Comparison of ENCODE assay signal across 25 mouse cellular contexts in genomic region chr17:65561361-65562015, GRCm38 (mm10). TPM values are rescaled to one million over a fixed set of nuclear protein-coding genes. Genes with fewer than 3 reads are reported as not detected.
DNase-seq lines count a peak whose midpoint lies in the region; ATAC-seq and TF ChIP-seq lines count a peak whose summit lies in the region.
"Had no signal": no experiment of that assay in that cellular context is flagged by ENCODE, and none has a peak within 500 bp of the region (broad histone marks: within the 10 kb centered on the region; RNA-seq: fewer than 3 reads in every experiment).

No protein-coding gene starts in this region.

- peak; percentile 49 for DNase-seq in limb, embryonic 14.5 days (ENCODE audit: low spot score)
- no peak for DNase-seq in limb, embryonic 10.5 days (ENCODE audit: low spot score)
- peak; percentile 75 for DNase-seq in NIH3T3 (ENCODE audit: low read depth)
- DNase-seq in naive thymus-derived CD4-positive, alpha-beta T cell, adult 2 months (ENCODE audit: low read depth), result peak; percentile 15
- DNase-seq in testis, postnatal 14 days (ENCODE audit: low spot score), result no peak
- DNase-seq in ovary, postnatal 36 days (ENCODE audit: low spot score), result no peak
- DNase-seq: adrenal gland, postnatal 25 days; cerebellum, adult 11-12 months; cerebellum, postnatal 14 days; heart, postnatal 14 days; kidney, adult 8-10 months; kidney, postnatal 36 days; layer of hippocampus, adult 9-11 months; liver, embryonic 13.5 days; thymus, postnatal 4 days had no signal

- H3K4me2 ChIP-seq in limb, embryonic 14.5 days (replicated peaks; ENCODE audit: low read depth, low read length, severe bottlenecking), result no peak overlapping the region
- H3K4me2 ChIP-seq: heart, embryonic 12.5 days; hindbrain, embryonic 13.5 days; liver, embryonic 13.5 days; lung, embryonic 15.5 days; midbrain, embryonic 13.5 days had no signal

- ATAC-seq in limb, embryonic 14.5 days (ENCODE audit: low FRiP score, low read depth), result no peak
- 0 out of 2 replicates have a peak, but pooled peaks have one; percentile 13 for ATAC-seq in granulocyte monocyte progenitor cell, adult 5-6 weeks (replicated peaks; ENCODE audit: poor library complexity, severe bottlenecking)
- ATAC-seq: midbrain, embryonic 13.5 days had no signal

- 0 out of 2 replicates have a peak, but pooled peaks cover 3% of the 10 kb centered on the region for H3K4me1 ChIP-seq in limb, embryonic 14.5 days (ENCODE audit: control insufficient read depth, insufficient read depth, low read length)
- H3K4me1 ChIP-seq in limb, embryonic 10.5 days, result no peaks in the 10 kb centered on the region
- H3K4me1 ChIP-seq: heart, embryonic 12.5 days had no signal

- H3K9me3 ChIP-seq in limb, embryonic 14.5 days (ENCODE audit: control insufficient read depth, low read length), result no peaks in the 10 kb centered on the region
- H3K9me3 ChIP-seq in limb, embryonic 10.5 days (replicated peaks), result no peaks in the 10 kb centered on the region
- H3K9me3 ChIP-seq: heart, embryonic 12.5 days; hindbrain, embryonic 13.5 days; liver, embryonic 13.5 days; lung, embryonic 15.5 days; midbrain, embryonic 13.5 days had no signal

- no peaks in the 10 kb centered on the region for H3K27me3 ChIP-seq in limb, embryonic 14.5 days (ENCODE audit: control insufficient read depth, insufficient read depth, low read length)
- H3K27me3 ChIP-seq in limb, embryonic 10.5 days (ENCODE audit: low read depth, poor library complexity, severe bottlenecking), result no peaks in the 10 kb centered on the region
- H3K27me3 ChIP-seq: CH12.LX; heart, embryonic 12.5 days; hindbrain, embryonic 13.5 days; lung, embryonic 15.5 days had no signal

- no peak overlapping the region for H3K9ac ChIP-seq in limb, embryonic 14.5 days (ENCODE audit: low read depth, low read length, severe bottlenecking)
- H3K9ac ChIP-seq: heart, embryonic 12.5 days; hindbrain, embryonic 13.5 days; liver, embryonic 13.5 days; lung, embryonic 15.5 days; midbrain, embryonic 13.5 days had no signal

- no peaks in the 10 kb centered on the region for H3K36me3 ChIP-seq in limb, embryonic 14.5 days (ENCODE audit: control insufficient read depth, insufficient read depth, low read length)
- H3K36me3 ChIP-seq in limb, embryonic 10.5 days, result no peaks in the 10 kb centered on the region
- H3K36me3 ChIP-seq: heart, embryonic 12.5 days; hindbrain, embryonic 13.5 days; liver, embryonic 13.5 days; lung, embryonic 15.5 days; midbrain, embryonic 13.5 days had no signal

- WGBS in limb, embryonic 14.5 days, result 56% methylated on average over 6 of the region's 6 CpGs
- 92% methylated on average over 6 of the region's 6 CpGs for WGBS in limb, embryonic 10.5 days

- TF ChIP-seq POLR2A in limb, embryonic 14.5 days (IDR thresholded peaks at IDR 0.05; ENCODE audit: borderline replicate concordance, extremely low read depth, insufficient read depth, insufficient read length), result no peak

- H3K27ac ChIP-seq in limb, embryonic 14.5 days (replicated peaks; ENCODE audit: low read depth, low read length), result no peak overlapping the region
- H3K27ac ChIP-seq in limb, embryonic 10.5 days, result no peak overlapping the region
- H3K27ac ChIP-seq: hindbrain, embryonic 13.5 days; liver, embryonic 13.5 days; lung, embryonic 15.5 days; macrophage; midbrain, embryonic 13.5 days had no signal

- no peak overlapping the region for H3K4me3 ChIP-seq in limb, embryonic 14.5 days (replicated peaks; ENCODE audit: low read length)
- H3K4me3 ChIP-seq in limb, embryonic 10.5 days, result no peak overlapping the region
- H3K4me3 ChIP-seq: heart, embryonic 12.5 days; hindbrain, embryonic 13.5 days; liver, embryonic 13.5 days; lung, embryonic 15.5 days; midbrain, embryonic 13.5 days had no signal

RNA-seq across cellular contexts. Expression of gene Tmem232, which starts 20.9 kb away (rescaled TPM):
- polyA plus RNA-seq in limb, embryonic 14.5 days (2012; rRNA removed), result 0.14 and 0.19 TPM in 2 replicates
- 0.19 and 0.44 TPM in 2 replicates for polyA plus RNA-seq in limb, embryonic 14.5 days (2014; fragmentation: Nextera tagmentation; extraction: Ambion mirVana)
- 0.13 and 0.16 TPM in 2 replicates for polyA plus RNA-seq in limb, embryonic 10.5 days (2016; fragmentation: Nextera tagmentation; extraction: Ambion mirVana)
- total RNA-seq in granulocyte monocyte progenitor cell, adult 5-6 weeks (2014; fragmentation: Nextera tagmentation), result not detected in 2 replicates
- not detected in 2 replicates for total RNA-seq in granulocyte monocyte progenitor cell, adult 5-6 weeks (2017)
- total RNA-seq: adrenal gland, postnatal 25 days; CH12.LX; heart, postnatal 14 days had no signal
- polyA plus RNA-seq: embryonic facial prominence, embryonic 11.5 days; intestine, embryonic 14.5 days; liver, embryonic 13.5 days; macrophage; small intestine, adult 2 months had no signal

RNA-seq across cellular contexts. Expression of gene Vapa, which starts 51.9 kb away (rescaled TPM):
- 53.0 and 57.7 TPM in 2 replicates for polyA plus RNA-seq in limb, embryonic 14.5 days (2012; rRNA removed)
- 192 and 196 TPM in 2 replicates for polyA plus RNA-seq in limb, embryonic 14.5 days (2014; fragmentation: Nextera tagmentation; extraction: Ambion mirVana)
- polyA plus RNA-seq in limb, embryonic 10.5 days (2016; fragmentation: Nextera tagmentation; extraction: Ambion mirVana), result 165 TPM in 2 replicates
- 131 and 169 TPM in 2 replicates for total RNA-seq in granulocyte monocyte progenitor cell, adult 5-6 weeks (2014; fragmentation: Nextera tagmentation)
- total RNA-seq in granulocyte monocyte progenitor cell, adult 5-6 weeks (2017), result 127 and 134 TPM in 2 replicates

Comparison
In these comparisons a context has a peak if more than half of its experiments do, and no peak if none do; other contexts are left out.
1. DNase-seq: peak in limb, embryonic 14.5 days (single experiment), NIH3T3 (single experiment) and naive thymus-derived CD4-positive, alpha-beta T cell, adult 2 months (single experiment); none in limb, embryonic 10.5 days (single experiment), testis, postnatal 14 days (single experiment) and ovary, postnatal 36 days (single experiment).